Mouse (Mus musculus) ZHBTc4 (cell line): ENCODE measurements at regions not wholly inside any gene's neighbourhood (a gene's known extent, or its start where the extent isn't known, plus 50 kb on each side); places are given as distances from the start of the nearest gene placed in this dataset.

Experiments used
- DNase-seq: peaks from one replicate; pipeline ENCODE4 v3.0.0-alpha.2; 2011; ENCODE audit warnings: low read depth, low spot score

GRCm38 (mm10) chr13:29136231-29136630 is 182.7 kb upstream of the Sox4 start:
- no peak for DNase-seq

- DNase-seq: no peak
Observed at GRCm38 (mm10) chr13:29127499-29127898, 174.0 kb upstream of the Sox4 start.

- no peak for DNase-seq
Observed at GRCm38 (mm10) chr13:29123477-29123876, 170.0 kb upstream of the Sox4 start.

DNA sequence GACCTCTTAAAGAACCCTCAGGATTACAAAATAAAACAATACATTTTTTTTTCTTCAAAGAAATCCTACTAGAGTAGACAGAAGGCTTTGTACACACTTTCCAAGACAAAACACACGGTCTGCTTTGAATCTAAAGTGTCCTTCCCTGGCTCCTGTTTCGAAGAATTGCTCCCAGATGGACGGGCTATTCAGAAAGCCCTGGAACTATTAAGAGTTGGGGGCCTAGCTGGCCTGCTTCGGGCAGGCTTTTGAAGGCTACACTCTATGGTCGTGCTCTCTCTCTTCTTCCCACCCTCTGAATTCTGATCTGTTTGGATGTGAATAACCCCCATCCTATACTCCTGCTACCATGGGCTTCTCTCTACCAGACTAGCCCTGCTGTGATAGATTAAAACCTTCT is 167.6 kb upstream of the Sox4 start:
- DNase-seq: no peak

- no peak for DNase-seq
Observed at GRCm38 (mm10) chr13:29119357-29119756, 165.8 kb upstream of the Sox4 start.

DNA sequence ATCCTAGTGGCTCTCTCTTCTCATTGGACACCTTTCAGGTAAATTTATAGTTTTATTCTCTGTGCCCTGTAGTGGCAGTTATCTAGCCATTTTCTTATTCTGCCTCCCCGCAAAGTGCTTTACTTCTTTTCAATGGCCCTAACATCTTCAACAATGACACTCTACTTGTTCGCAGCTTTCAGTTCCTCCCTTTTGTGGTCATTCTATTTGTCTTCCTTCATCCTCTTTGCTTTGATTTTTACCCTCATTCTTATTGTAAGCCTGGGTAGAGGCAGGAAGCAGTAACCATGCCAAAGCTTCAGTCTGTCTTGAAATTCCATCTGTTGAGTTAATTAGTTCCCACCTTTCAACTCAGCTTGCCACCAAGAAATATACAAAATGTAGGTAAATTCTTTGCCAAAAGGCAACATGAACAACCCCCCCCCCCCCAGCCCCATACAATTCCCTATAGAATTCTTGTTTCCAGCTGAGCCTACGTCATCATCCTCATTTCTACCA is 161.5 kb upstream of the Sox4 start:
- DNase-seq: no peak

DNA sequence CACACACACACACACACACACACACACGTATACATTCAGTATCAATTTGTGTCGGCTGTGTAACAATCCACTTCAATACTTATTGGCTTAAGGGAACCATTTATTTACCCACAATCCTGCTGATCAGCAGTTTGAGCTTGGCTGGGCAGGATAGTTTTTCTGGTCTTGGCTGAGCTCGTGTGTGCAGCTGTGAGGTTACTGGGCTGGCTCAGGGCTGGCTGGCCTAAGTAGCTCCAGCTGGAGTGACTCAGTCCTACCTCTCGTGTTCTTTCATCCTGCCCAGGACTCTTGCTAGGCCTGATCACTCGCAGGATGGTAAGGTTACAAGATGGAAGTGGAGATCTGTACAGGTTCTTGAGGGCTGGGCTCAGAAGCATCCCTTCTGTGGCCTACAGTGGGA is 156.6 kb upstream of the Sox4 start:
- no peak for DNase-seq

GRCm38 (mm10) chr13:29109064-29109856 is 155.7 kb upstream of the Sox4 start:
- DNase-seq: no peak

DNA sequence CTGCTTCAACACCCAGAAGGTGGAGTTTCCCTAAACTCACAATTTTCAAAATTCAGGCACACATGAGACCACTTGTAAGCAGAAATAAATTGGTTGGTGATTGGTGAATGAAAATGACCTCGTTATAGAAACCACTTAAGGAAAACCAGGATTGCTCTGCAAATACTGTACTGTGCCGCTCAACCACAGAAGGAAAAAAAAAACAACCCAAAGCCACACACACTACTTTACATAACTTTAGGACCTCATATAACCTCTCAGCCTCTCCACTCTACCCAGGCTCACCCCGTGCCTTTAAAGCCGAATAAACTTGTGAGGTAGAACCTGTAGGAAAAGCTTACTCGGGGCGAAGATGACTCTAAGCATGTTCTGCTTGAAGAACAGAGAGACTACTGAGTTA is 154.7 kb upstream of the Sox4 start:
- DNase-seq: no peak

DNA sequence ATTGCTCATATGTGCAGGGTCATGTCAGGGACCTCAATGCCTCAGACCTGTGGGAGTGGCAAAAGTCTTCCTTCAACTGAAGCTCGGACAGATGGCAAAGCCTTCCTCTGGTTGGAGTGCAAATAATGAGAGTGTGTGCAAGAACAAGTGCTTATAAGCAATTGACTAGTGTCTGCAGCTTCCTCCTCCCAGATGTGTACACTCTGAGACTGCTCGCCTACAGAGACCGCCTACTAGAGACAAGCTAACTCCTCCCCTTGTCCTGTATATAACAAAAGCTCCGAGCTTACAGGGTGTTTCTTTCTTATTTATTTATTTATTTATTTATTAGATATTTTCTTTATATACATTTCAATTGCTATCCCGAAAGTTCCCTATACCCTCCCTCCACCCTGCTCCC is 138.7 kb upstream of the Sox4 start:
- no peak for DNase-seq

DNA sequence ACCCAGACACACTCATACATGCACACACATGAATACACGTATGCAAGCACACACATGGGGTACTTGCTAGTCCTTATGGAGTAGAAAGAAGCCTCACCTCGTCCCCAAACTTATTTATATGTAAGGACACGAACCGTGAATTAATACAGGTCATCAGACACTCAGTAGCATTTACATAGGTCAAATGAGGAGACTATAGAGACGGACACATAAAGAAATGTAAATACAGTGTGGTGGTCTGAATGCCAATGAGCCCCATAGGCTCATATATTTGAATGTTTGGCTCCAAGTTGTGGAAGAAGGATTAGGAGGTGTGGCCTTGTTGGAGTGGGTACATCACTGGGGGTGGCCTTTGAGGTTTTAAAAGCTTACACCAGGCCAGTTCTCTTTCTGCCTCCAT is 133.3 kb upstream of the Sox4 start:
- no peak for DNase-seq

DNA sequence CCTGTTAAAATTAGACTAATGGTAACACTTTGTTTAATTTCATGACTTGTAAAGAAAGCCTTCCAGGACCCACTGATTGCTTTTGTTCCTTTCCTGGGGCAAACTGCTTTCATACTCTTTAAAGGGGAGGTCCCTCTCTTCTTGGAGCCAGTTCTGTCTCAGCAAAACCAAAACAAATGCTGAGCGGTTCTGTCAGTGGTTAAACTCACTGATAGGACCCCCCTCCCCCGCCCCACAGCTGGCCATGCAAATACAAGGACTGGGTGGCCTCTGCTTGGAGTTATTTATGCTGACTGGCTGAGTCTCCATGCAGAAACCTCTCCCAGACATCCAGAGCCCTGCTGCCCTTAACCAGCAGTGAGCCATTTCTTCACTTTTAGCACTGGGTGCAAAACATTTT is 127.6 kb upstream of the Sox4 start:
- no peak for DNase-seq

DNA sequence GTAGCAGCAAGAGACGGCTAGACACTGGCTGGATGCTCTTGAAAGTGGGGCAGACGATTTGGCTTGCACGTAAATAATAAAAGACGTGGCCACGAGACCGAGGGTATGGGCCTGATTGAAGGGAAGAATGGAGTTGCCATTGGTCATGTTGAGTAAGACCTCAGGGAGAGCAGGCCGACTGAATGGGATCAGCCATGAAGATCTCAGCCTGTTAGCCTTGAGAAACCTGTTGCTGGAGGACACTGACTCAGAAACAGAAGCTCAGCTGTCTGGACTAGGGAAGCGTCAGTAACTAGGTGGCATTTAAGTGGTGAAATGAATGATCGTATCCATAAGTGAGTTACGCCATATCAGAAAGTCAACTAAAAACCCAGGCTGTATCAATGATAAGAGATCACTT is 126.3 kb upstream of the Sox4 start:
- no peak for DNase-seq

GRCm38 (mm10) chr13:29073630-29074029 is 120.1 kb upstream of the Sox4 start:
- DNase-seq: no peak

DNA sequence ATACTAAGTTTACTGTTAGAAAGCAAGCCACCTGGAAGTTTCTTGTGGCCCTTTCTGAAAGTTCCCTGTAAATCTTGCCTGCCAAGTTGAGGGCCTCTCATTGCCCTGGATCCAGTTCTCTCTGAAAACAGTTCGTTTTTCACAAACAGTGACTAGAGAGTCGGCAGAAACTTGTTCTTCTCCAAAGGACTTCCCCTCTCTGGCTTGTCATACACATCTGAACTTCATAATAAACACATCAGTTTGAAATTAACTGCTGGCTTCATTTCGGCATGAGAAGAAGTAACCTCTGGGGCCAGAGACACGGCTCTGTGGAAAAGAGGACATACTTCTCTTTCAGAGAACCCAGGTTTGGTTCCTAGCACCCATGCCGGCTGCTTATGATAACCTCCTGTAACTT is 110.4 kb upstream of the Sox4 start:
- DNase-seq: no peak

DNA sequence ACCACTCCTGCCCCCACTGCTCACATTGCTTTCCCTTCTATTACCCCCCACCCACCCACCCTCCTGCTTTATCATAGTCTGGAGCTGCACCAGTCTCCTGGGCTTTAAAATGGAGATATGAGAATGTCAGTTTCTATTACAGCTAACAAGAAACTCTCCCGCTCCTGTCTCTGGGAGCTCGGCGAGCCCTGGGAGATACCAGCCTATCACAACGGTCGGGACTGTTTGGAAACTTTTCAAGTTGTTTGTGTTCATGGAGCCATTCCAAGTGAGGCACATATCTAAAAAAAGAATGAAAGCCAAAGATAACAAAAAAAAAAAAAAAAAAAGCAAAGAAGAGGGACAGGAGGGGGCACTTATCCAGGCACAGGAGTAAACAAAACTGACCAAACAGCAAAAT is 105.2 kb upstream of the Sox4 start:
- DNase-seq: no peak

- no peak for DNase-seq
Observed at GRCm38 (mm10) chr13:29049730-29050129, 96.2 kb upstream of the Sox4 start.

DNA sequence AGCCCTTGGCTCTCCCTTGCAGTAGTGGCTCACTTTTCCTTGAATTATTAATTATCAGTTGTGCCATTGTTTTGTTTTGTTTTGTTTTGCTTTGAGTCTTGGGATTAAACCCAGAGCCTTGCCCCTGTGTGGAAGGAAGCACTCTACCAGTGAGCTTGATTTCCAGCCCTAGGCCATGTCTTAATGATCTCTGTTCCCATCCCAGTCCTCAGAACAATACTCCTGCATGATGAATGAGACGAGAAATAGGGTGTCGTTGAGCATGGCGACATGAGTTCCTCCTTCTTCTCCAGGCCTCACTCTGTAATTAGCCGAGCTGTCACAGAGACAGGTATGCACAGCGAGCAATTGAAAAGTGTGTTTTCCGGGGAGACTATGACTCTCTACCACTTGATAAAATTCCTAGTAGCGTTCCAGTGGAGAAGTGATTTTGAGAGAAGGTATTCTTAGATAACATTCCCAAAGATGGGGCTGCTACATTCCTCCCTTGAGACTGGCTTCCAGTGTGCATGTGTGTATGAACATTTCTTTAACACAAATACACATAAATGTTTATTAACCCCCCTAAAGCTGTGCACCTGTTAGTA is 95.6 kb upstream of the Sox4 start:
- DNase-seq: no peak

- no peak for DNase-seq
Observed at GRCm38 (mm10) chr13:29044655-29045054, 91.1 kb upstream of the Sox4 start.

DNA sequence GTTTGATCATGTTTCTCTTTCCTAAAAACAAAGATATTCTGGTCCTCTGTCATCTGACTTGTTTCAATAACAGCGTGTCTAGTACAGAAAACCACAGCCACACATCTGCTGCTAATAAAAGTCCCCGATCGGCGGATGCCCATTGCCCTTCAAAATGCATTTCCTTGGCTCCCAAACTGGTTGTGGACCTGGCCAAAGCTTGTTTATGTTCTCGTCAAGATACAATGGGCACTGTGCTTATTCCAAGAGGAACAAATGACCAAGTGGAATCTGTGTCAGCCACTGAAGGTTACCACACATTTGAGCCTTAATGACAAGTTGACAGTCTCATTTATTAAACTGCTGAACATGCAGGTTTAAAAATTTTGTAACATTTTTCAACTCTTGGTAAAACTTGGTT is 86.8 kb upstream of the Sox4 start:
- no peak for DNase-seq

GRCm38 (mm10) chr13:29034904-29035303 is 81.4 kb upstream of the Sox4 start:
- DNase-seq: peak; percentile 12

DNA sequence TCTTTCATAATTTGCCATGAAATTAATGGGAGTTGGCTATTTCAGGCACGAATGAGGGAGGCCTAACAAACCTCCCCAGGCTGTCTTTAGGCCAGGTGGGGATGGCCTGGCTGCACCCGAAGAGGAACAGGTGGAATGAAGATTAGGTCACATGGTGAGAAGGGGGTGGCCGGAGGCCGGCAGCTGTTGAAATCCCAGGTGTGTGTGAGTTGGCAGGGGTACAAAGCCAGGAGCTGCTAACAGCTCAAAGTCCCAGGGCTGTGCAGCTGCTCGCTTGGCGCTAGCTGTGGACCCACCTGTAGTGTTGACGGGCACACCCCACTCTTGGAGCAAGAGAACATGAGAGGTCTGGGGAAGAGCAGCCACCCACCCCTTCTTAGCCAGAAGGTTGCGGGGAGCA is 80.9 kb upstream of the Sox4 start:
- no peak for DNase-seq

- DNase-seq: no peak
Observed at GRCm38 (mm10) chr13:29027146-29027545, 73.6 kb upstream of the Sox4 start.
